Mouse (Mus musculus) myocyte (in vitro differentiated cells): ENCODE data around the gene Cadm4. TPM values are rescaled to one million over a fixed set of nuclear protein-coding genes. Genes with fewer than 3 reads are reported as not detected.
"Not testable (repeated sequence)": the region's sequence is repeated elsewhere in the genome, so short reads cannot be mapped to it uniquely, and the experiment has no call there.

Experiments
- H3K27me3 ChIP-seq: one replicate; pipeline ENCODE4 v1.6.1; 2011; ENCODE audit not compliant: control insufficient read depth, insufficient read depth, insufficient read length
- H3K36me3 ChIP-seq: one replicate; pipeline ENCODE4 v1.6.1; 2011; ENCODE audit not compliant: control insufficient read depth, insufficient read depth
- H3K4me2 ChIP-seq: one replicate; pipeline ENCODE4 v1.6.1; 2011; ENCODE audit warnings: low read depth, control low read depth
- H3K4me3 ChIP-seq: one replicate; pipeline ENCODE4 v1.5.1; 2011; ENCODE audit warnings: mild to moderate bottlenecking, control low read depth, moderate library complexity
- H3K79me2 ChIP-seq: one replicate; pipeline ENCODE4 v1.6.1; 2011; ENCODE audit not compliant: control insufficient read depth, insufficient read depth
- H3ac ChIP-seq: one replicate; pipeline ENCODE4 v1.6.1; 2011; ENCODE audit not compliant: control insufficient read depth, insufficient read length
- CEBPB ChIP-seq: IDR thresholded peaks from 2 replicates; pipeline ENCODE4 v1.6.1; 2011; ENCODE audit warnings: mild to moderate bottlenecking, moderate library complexity; ENCODE audit not compliant: poor library complexity, insufficient read depth, severe bottlenecking
- E2F4 ChIP-seq: IDR thresholded peaks from one replicate; pipeline ENCODE4 v1.6.1; 2011; ENCODE audit warnings: mild to moderate bottlenecking, control low read depth, moderate library complexity; ENCODE audit not compliant: insufficient read depth
- MAX ChIP-seq: IDR thresholded peaks from one replicate; pipeline ENCODE4 v1.6.1; 2011; ENCODE audit warnings: low read depth, mild to moderate bottlenecking, control low read depth
- MYOD1 ChIP-seq, 3 experiments: IDR thresholded peaks; one replicate each; pipeline ENCODE4 v1.6.1; 2011; ENCODE audit warnings: control low read depth in 2 of 3, low read depth in 2 of 3, mild to moderate bottlenecking in 2 of 3, moderate library complexity in 1 of 3; ENCODE audit not compliant: insufficient read length in 2 of 3, control insufficient read depth in 1 of 3
- MYOG ChIP-seq, 3 experiments: IDR thresholded peaks; one replicate each; pipeline ENCODE4 v1.6.1; 2011; ENCODE audit warnings: control low read depth in 2 of 3, low read depth in 2 of 3, mild to moderate bottlenecking in 2 of 3; ENCODE audit not compliant: insufficient read length in 2 of 3, control insufficient read depth in 1 of 3, insufficient read depth in 1 of 3
- POLR2A ChIP-seq: IDR thresholded peaks from one replicate; pipeline ENCODE4 v1.6.1; 2011; ENCODE audit warnings: low read depth, mild to moderate bottlenecking, control low read depth, moderate library complexity; ENCODE audit not compliant: insufficient read length
- POLR2AphosphoS2 ChIP-seq: IDR thresholded peaks from one replicate; pipeline ENCODE4 v1.6.1; 2011; ENCODE audit warnings: low read depth, control low read depth; ENCODE audit not compliant: insufficient read length
- REST ChIP-seq: IDR thresholded peaks from one replicate; pipeline ENCODE4 v1.6.1; 2011; ENCODE audit warnings: mild to moderate bottlenecking, control low read depth, moderate library complexity; ENCODE audit not compliant: insufficient read depth, insufficient read length
- SRF ChIP-seq: IDR thresholded peaks from one replicate; pipeline ENCODE4 v1.6.1; 2011; ENCODE audit warnings: low read depth; ENCODE audit not compliant: control insufficient read depth, insufficient read length
- TCF12 ChIP-seq: IDR thresholded peaks from one replicate; pipeline ENCODE4 v1.6.1; 2011; ENCODE audit warnings: mild to moderate bottlenecking, control low read depth; ENCODE audit not compliant: poor library complexity, insufficient read depth, severe bottlenecking
- TCF3 ChIP-seq: IDR thresholded peaks from one replicate; pipeline ENCODE4 v1.6.1; 2011; ENCODE audit warnings: low read depth, control low read depth; ENCODE audit not compliant: insufficient read length
- USF1 ChIP-seq: IDR thresholded peaks from one replicate; pipeline ENCODE4 v1.6.1; 2011; ENCODE audit warnings: low read depth, mild to moderate bottlenecking, control low read depth, moderate library complexity
- polyA plus RNA-seq: library from polyadenylated mRNA; unstranded; fragments of >200 nt; fragmentation: generic; extraction: Trizol; gene quantifications from one replicate; pipeline ENCODE4 v1.2.1, GENCODE M21; 2012; ENCODE audit warnings: missing spikeins

Gene Cadm4
- polyA plus RNA-seq, 1 experiment, result 54.4 TPM

DNA sequence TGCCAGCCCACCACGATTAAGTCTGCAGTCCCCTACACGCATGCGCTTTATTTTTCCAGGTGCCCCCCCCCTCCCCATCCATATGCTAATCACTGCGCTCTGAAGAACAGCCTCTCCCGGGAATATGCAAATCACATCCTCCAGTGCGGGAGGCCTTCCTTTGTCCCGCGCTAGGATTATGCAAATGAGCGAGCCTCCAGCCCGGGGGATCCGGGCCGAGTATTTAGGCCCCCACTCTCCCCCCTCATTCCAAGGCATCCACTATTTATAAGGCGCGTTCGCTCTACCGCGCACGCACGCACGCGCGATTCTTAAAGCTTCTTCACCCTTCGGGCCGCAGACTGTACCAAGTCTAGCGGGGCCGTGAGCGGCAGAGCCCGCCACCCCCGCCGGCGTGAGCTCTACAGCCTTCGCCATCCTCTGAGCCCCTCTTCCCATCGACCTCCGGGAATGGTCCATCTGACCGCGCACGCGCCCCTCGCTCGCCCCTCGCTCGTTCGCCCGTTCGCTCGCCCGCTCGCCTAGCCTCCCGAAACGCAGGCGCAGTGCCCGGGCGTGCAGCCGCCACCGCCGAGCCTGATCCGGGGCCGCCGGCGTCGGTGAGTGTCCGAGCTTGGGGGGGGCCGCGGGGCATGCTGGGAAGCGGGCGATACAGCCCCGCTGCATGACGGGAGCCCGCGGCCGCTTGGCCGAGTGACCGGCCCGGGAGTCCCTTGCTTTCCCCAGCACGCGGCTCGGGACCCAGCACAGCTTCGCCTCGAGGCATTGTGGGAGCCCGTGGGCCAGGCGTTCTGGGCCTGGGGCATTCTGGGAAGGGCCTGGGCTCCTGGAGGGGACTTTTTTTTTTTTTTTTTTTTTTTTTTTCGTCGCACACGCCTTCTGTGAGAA lies 25.3 kb downstream of the Cadm4 start, which contains the start of gene Zfp428:
Gene Zfp428 (plus strand): TSS at position 169 of the 888 bp plus-strand sequence.
- Histone ChIP-seq H3K36me3 (no peaks in the 10 kb centered on the region), H3K79me2 (peaks cover 20% of the 10 kb centered on the region), H3ac (peak within 1 kb of the TSS; percentile 82), H3K4me3 (peak within 1 kb of the TSS; percentile 80), H3K27me3 (no peaks in the 10 kb centered on the region), H3K4me2 (peak within 1 kb of the TSS; percentile 90)
- TF ChIP-seq MYOD1 (IDR thresholded peaks at IDR 0.05; ENCODE audit: control insufficient read depth in 1 of 3, insufficient read length in 2 of 3, low read depth in 2 of 3) (no peak), E2F4 (peak; percentile 59), POLR2A (no peak), TCF12 (no peak), MYOG (IDR thresholded peaks at IDR 0.05; ENCODE audit: control insufficient read depth in 1 of 3, insufficient read depth in 1 of 3, insufficient read length in 2 of 3, low read depth in 2 of 3) (peak in 1 of 3 experiments; percentile 33), POLR2AphosphoS2 (peak; percentile 88), TCF3 (no peak), SRF (no peak), MAX (no peak), REST (no peak), USF1 (no peak), CEBPB (no peak)

- no peaks in the 10 kb centered on the region for H3K36me3 ChIP-seq
- peak overlapping the region; percentile 73 for H3K4me2 ChIP-seq
- H3K79me2 ChIP-seq, result peaks cover 20% of the 10 kb centered on the region
- H3K27me3 ChIP-seq, result no peaks in the 10 kb centered on the region
- H3ac ChIP-seq, result peak overlapping the region; percentile 82
- TF ChIP-seq TCF3, result no peak
- TF ChIP-seq SRF, result no peak
- no peak for TF ChIP-seq POLR2A
- no peak for TF ChIP-seq REST
- TF ChIP-seq MYOG (IDR thresholded peaks at IDR 0.05; ENCODE audit: control insufficient read depth in 1 of 3, insufficient read depth in 1 of 3, insufficient read length in 2 of 3, low read depth in 2 of 3), result no peak
- no peak for TF ChIP-seq TCF12
- no peak for TF ChIP-seq POLR2AphosphoS2
- no peak for TF ChIP-seq MAX
- TF ChIP-seq MYOD1 (IDR thresholded peaks at IDR 0.05; ENCODE audit: control insufficient read depth in 1 of 3, insufficient read length in 2 of 3, low read depth in 2 of 3), result no peak
- TF ChIP-seq E2F4, result no peak
- TF ChIP-seq CEBPB, result no peak
- no peak for TF ChIP-seq USF1
- peak overlapping the region; percentile 80 for H3K4me3 ChIP-seq
Observed at GRCm38 (mm10) chr7:24507726-24508114, 25.9 kb downstream of the Cadm4 start.

- Histone ChIP-seq H3K79me2 (peaks cover 15% of the 10 kb centered on the region), H3K4me2 (no peak within 1 kb of the TSS), H3K27me3 (no peaks in the 10 kb centered on the region), H3ac (no peak within 1 kb of the TSS), H3K36me3 (no peaks in the 10 kb centered on the region), H3K4me3 (no peak within 1 kb of the TSS)
- TF ChIP-seq SRF (no peak), REST (no peak)
Observed at GRCm38 (mm10) chr7:24512355-24512754, 30.5 kb downstream of the Cadm4 start, which contains the start of gene AC161166.1. Gene AC161166.1 (minus strand): TSS chr7:24512455.

DNA sequence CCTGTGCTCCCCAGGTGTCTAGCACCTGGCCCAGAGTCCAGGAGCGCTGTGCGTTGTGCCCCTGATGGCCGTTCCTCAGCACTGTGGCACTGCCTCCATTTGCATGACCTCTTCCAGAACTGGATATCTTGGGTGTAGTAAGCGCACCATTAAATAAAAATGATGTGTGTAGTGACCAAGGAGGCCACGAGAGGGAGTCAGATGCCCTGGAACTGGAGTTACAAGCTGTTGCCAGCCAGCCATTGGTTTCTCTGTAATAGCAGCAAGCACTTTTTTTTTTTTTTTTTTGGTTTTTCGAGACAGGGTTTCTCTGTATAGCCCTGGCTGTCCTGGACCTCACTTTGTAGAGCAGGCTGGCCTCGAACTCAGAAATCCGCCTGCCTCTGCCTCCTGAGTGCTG lies 34.5 kb downstream of the Cadm4 start:
- not testable (repeated sequence) for H3K4me2 ChIP-seq, H3K36me3 ChIP-seq, H3ac ChIP-seq, H3K79me2 ChIP-seq, H3K27me3 ChIP-seq, H3K4me3 ChIP-seq

DNA sequence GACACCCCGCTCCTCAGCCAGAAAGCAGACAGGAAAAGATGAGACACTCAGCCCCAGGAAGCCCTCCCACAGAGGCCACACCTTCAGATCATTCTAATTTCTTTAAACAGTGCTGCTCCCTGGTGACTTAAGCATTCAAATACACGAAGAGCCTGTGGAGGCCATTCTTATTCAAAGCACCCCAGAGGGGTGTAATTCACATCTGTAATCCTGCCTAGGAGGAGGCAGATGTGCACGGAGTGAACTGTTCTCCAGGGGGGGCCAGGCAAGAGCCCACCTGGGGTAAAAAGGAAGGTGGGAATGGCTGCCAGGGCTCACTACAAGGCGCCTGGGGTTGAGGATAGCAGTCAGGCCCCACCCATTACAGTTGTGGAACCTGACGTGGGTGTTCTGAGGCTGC lies 35.3 kb downstream of the Cadm4 start:
- Histone ChIP-seq H3K27me3 (no peaks in the 10 kb centered on the region), H3K79me2 (no peaks in the 10 kb centered on the region), H3K36me3 (no peaks in the 10 kb centered on the region), H3K4me2 (no peak overlapping the region), H3K4me3 (no peak overlapping the region), H3ac (no peak overlapping the region)
- TF ChIP-seq SRF (no peak), MYOD1 (IDR thresholded peaks at IDR 0.05; ENCODE audit: control insufficient read depth in 1 of 3, insufficient read length in 2 of 3, low read depth in 2 of 3) (no peak)
